Mouse (Mus musculus) heart, adult 2 months (tissue): ENCODE measurements around the gene Ubqln1. TPM values are rescaled to one million over a fixed set of nuclear protein-coding genes. Genes with fewer than 3 reads are reported as not detected.

Experiments used
- DNase-seq, 2 experiments: peaks; one replicate each; pipeline ENCODE4 v3.0.0; 2021
- H3K27ac ChIP-seq: fragments of 200-600 bp; 2 replicates; pipeline ENCODE4 v1.8.1; 2022
- H3K27me3 ChIP-seq: fragments of 200-500 bp; 2 replicates; pipeline ENCODE4 v1.6.1; 2012; ENCODE audit warnings: mild to moderate bottlenecking, low read length, inconsistent platforms, mixed read lengths; ENCODE audit not compliant: control insufficient read depth, insufficient read depth
- H3K36me3 ChIP-seq: fragments of 200-500 bp; 2 replicates; pipeline ENCODE4 v1.6.1; 2012; ENCODE audit warnings: low read length, inconsistent platforms; ENCODE audit not compliant: control insufficient read depth, insufficient read depth
- H3K4me1 ChIP-seq: fragments of 200-500 bp; 2 replicates; pipeline ENCODE4 v1.6.1; 2011; ENCODE audit warnings: low read length; ENCODE audit not compliant: control insufficient read depth, insufficient read depth
- H3K4me3 ChIP-seq: fragments of 200-600 bp; 2 replicates; pipeline ENCODE4 v1.8.1; 2022
- H3K79me2 ChIP-seq: fragments of 200-500 bp; replicated peaks from 2 replicates; pipeline ENCODE4 v1.6.1; 2012; ENCODE audit warnings: mild to moderate bottlenecking, inconsistent platforms, low read length, moderate library complexity, mixed read lengths; ENCODE audit not compliant: control insufficient read depth, insufficient read depth
- H3K9ac ChIP-seq: fragments of 200-500 bp; 2 replicates; pipeline ENCODE4 v1.6.1; 2012; ENCODE audit warnings: low read depth, mild to moderate bottlenecking, control low read depth, inconsistent platforms, low read length, mixed read lengths
- CTCF ChIP-seq: fragments of 200-600 bp; IDR thresholded peaks from 2 replicates; pipeline ENCODE4 v1.8.1; 2022; ENCODE audit warnings: antibody characterized with exemption, mild to moderate bottlenecking, moderate library complexity
- EP300 ChIP-seq: fragments of 200-500 bp; IDR thresholded peaks from 2 replicates; pipeline ENCODE4 v1.6.1; 2011; ENCODE audit warnings: low read depth, low read length, control low read depth; ENCODE audit not compliant: insufficient read depth
- POLR2A ChIP-seq: fragments of 200-500 bp; IDR thresholded peaks from 2 replicates; pipeline ENCODE4 v1.6.1; 2011; ENCODE audit warnings: mild to moderate bottlenecking, low read depth, low read length, control low read depth; ENCODE audit not compliant: insufficient read depth
- WGBS: fragments of 180-500 bp; shearing (Covaris S2); methylation state at CpG from one replicate; pipeline ENCODE4 v1.1.7; 2018; 5-methylcytosine and 5-hydroxymethylcytosine counted together
- intact Hi-C: fragments of 180-260 bp; cut with DNase I; formaldehyde crosslinking; loops from one replicate; pipeline ENCODE4 v1.15.1; 2025
- polyA plus RNA-seq: library from polyadenylated mRNA; depleted of rRNA; stranded (reverse); fragments of >200 nt; gene quantifications from 2 replicates; pipeline ENCODE4 v1.2.3, GENCODE M21; 2012
- total RNA-seq, 2 experiments: library from RNA; stranded (reverse); gene quantifications; 2 replicates each; pipeline ENCODE4 v1.2.3; 2021

Gene Ubqln1
- total and polyA plus RNA-seq, 3 experiments, result 48.8 to 49.4 (median 49.2) TPM

GRCm38 (mm10) chr13:58197981-58198640 lies 17.3 kb downstream of the Ubqln1 start:
- TF ChIP-seq POLR2A (no peak), EP300 (no peak), CTCF (no peak)
- H3K27me3 ChIP-seq, result no peaks in the 10 kb centered on the region
- H3K27ac ChIP-seq, result no peak overlapping the region
- no peaks in the 10 kb centered on the region for H3K36me3 ChIP-seq
- H3K79me2 ChIP-seq, result peaks cover 8% of the 10 kb centered on the region
- H3K9ac ChIP-seq, result no peak overlapping the region
- no peak overlapping the region for H3K4me3 ChIP-seq
- H3K4me1 ChIP-seq, result peaks cover 2% of the 10 kb centered on the region; the same call in 1 of the 2 replicates
- WGBS, result 66% methylated on average over 7 of the region's 7 CpGs
- intact Hi-C loops, result no loop called here
- no peak for DNase-seq

GRCm38 (mm10) chr13:58197211-58197610 lies 18.2 kb downstream of the Ubqln1 start:
- H3K4me1 ChIP-seq, result no peaks in the 10 kb centered on the region
- peaks cover 7% of the 10 kb centered on the region for H3K79me2 ChIP-seq
- H3K36me3 ChIP-seq, result no peaks in the 10 kb centered on the region
- intact Hi-C loops, result no loop called here
- WGBS, result 80% methylated on average over 3 of the region's 3 CpGs
- TF ChIP-seq POLR2A (no peak), CTCF (no peak), EP300 (no peak)
- H3K27ac ChIP-seq, result no peak overlapping the region
- no peak overlapping the region for H3K4me3 ChIP-seq
- H3K9ac ChIP-seq, result no peak overlapping the region
- peak in 1 of 2 experiments; percentile 16 for DNase-seq
- no peaks in the 10 kb centered on the region for H3K27me3 ChIP-seq

DNA sequence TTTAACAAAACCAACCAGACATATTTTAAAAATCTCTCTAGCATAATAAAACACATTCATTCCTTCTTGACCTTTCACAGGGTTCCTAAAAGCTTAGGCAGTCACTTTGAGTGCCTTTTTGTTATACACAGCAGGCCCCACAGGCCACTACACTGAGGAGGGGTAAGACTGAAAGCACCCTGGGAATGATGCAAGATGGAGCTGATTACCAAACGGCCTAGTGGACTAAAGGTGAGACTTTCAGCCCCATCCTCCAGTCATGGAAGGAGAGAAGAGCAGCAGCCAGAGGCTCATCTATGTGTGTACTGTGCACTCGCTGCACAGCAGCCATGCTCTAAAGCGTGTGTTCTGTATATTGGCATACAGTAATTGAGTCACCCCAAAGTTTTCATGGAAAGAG lies 20.5 kb downstream of the Ubqln1 start:
- Histone ChIP-seq H3K4me1 (no peaks in the 10 kb centered on the region), H3K4me3 (no peak overlapping the region), H3K9ac (no peak overlapping the region), H3K27me3 (no peaks in the 10 kb centered on the region), H3K36me3 (no peaks in the 10 kb centered on the region; the same call in 1 of the 2 replicates), H3K27ac (no peak overlapping the region), H3K79me2 (peaks cover 4% of the 10 kb centered on the region)
- 86% methylated on average over 3 of the region's 3 CpGs for WGBS
- intact Hi-C loops, result no loop called here
- no peak for DNase-seq
- TF ChIP-seq POLR2A, result no peak
- TF ChIP-seq CTCF, result no peak
- TF ChIP-seq EP300, result no peak

DNA sequence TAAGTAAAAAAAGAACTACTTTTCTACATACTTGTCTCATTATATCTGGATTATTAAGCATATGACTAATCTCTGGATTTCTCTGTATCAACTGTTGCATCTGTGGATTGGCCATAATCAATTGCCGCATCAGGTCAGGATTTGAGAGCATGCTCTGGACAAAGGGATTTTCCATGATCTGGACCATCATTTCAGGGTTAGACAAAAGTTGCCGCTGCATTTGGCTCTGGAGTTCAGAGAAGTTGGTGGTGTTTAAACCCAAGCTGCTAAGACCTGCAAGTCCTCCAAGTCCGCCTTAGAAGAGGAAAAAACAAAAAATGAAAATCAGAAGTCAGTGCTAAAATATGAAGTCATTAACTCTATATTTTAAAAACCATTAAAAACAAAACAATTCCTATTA lies 22.2 kb downstream of the Ubqln1 start:
- H3K9ac ChIP-seq, result no peak overlapping the region
- 94% methylated on average over 3 of the region's 3 CpGs for WGBS
- H3K27me3 ChIP-seq, result no peaks in the 10 kb centered on the region
- H3K4me1 ChIP-seq, result no peaks in the 10 kb centered on the region
- H3K79me2 ChIP-seq, result peaks cover 4% of the 10 kb centered on the region
- H3K36me3 ChIP-seq, result no peaks in the 10 kb centered on the region; the same call in 1 of the 2 replicates
- intact Hi-C loops, result no loop called here
- no peak for DNase-seq
- no peak overlapping the region for H3K4me3 ChIP-seq
- TF ChIP-seq CTCF, result no peak
- TF ChIP-seq EP300, result no peak
- no peak for TF ChIP-seq POLR2A
- no peak overlapping the region for H3K27ac ChIP-seq

GRCm38 (mm10) chr13:58192146-58192545 lies 23.3 kb downstream of the Ubqln1 start:
- peaks cover 2% of the 10 kb centered on the region; the same call in 1 of the 2 replicates for H3K79me2 ChIP-seq
- H3K9ac ChIP-seq, result no peak overlapping the region
- DNase-seq, result no peak
- H3K4me3 ChIP-seq, result no peak overlapping the region
- no peaks in the 10 kb centered on the region for H3K27me3 ChIP-seq
- no peaks in the 10 kb centered on the region for H3K4me1 ChIP-seq
- no peak overlapping the region for H3K27ac ChIP-seq
- intact Hi-C loops, result no loop called here
- no peaks in the 10 kb centered on the region; the same call in 1 of the 2 replicates for H3K36me3 ChIP-seq
- 87% methylated on average over 6 of the region's 6 CpGs for WGBS
- TF ChIP-seq EP300, result no peak
- no peak for TF ChIP-seq CTCF
- TF ChIP-seq POLR2A, result no peak

DNA sequence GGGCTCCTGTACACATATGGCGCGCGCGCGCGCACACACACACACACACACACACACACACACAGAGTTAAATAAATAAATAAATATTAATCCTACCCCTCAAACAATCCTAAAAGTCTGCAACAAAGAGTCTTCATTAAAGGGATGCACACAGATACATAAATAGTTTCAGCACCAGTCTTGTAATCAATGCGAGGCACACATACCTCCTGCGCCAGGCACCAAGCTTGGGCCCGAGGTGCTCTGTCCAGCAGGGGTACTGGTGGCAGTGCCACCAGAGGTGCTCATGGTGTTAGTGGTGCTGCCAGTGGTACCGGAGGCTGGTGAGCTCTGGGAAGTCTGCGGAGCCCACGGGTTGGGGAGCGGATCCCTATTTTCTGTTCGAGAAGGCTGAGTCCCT lies 23.9 kb downstream of the Ubqln1 start:
- Histone ChIP-seq H3K4me1 (no peaks in the 10 kb centered on the region), H3K4me3 (no peak overlapping the region), H3K36me3 (no peaks in the 10 kb centered on the region; the same call in 1 of the 2 replicates), H3K27ac (no peak overlapping the region), H3K79me2 (peaks cover 2% of the 10 kb centered on the region; the same call in 1 of the 2 replicates), H3K9ac (no peak overlapping the region), H3K27me3 (no peaks in the 10 kb centered on the region)
- intact Hi-C loops, result no loop called here
- WGBS, result 97% methylated on average over 14 of the region's 14 CpGs
- TF ChIP-seq CTCF (no peak), POLR2A (no peak), EP300 (no peak)
- no peak for DNase-seq
